Mouse (Mus musculus): ENCODE measurements around the gene Psmc3. TPM values are rescaled to one million over a fixed set of nuclear protein-coding genes. Genes with fewer than 3 reads are reported as not detected.

The Psmc3 gene
- polyA plus RNA-seq, 1 experiment from 2014 or later, result 324 TPM

DNA sequence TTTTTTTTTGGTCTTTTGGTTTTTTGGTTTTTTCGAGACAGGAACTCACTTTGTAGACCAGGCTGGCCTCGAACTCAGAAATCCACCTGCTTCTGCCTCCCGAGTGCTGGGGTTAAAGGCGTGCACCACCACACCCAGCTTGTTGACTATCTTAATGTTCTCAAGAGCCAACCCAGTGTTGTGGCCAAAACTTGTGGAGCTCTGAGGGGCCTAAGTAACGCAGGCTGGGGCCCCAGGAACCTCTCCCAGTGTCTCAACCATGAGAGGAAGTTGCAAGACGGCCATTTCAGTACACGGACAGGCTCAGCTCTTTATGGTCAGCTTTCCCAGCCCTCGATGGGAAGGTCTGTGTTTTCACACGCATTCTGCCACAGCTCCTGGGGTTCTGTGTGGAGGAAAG lies 35.2 kb downstream of the Psmc3 start:
- no peak for DNase-seq (ENCODE audit: low spot score)
- H3K36me3 ChIP-seq (ENCODE audit: control insufficient read depth, insufficient read depth, low read length), result no peaks in the 10 kb centered on the region
- no peak overlapping the region for H3K4me2 ChIP-seq
- H3K4me3 ChIP-seq (ENCODE audit: low read depth, low read length), result no peak overlapping the region
- peak overlapping the region; percentile 37; the same call in 1 of the 2 replicates for H3K27ac ChIP-seq (ENCODE audit: low read depth, low read length)
- H3K9me3 ChIP-seq (ENCODE audit: control insufficient read depth, low read length), result no peaks in the 10 kb centered on the region
- 0 out of 2 replicates have a peak, but pooled peaks have one; percentile 62 for ATAC-seq (replicated peaks; ENCODE audit: low FRiP score)
- no peaks in the 10 kb centered on the region for H3K27me3 ChIP-seq (replicated peaks; ENCODE audit: control insufficient read depth, insufficient read depth, low read length)
- H3K4me1 ChIP-seq (replicated peaks; ENCODE audit: control insufficient read depth, insufficient read depth, low read length), result peaks cover 7% of the 10 kb centered on the region; the same call in 1 of the 2 replicates
- H3K9ac ChIP-seq (ENCODE audit: low read depth, low read length), result no peak overlapping the region
- 54% methylated on average over 9 of the region's 9 CpGs for WGBS

DNA sequence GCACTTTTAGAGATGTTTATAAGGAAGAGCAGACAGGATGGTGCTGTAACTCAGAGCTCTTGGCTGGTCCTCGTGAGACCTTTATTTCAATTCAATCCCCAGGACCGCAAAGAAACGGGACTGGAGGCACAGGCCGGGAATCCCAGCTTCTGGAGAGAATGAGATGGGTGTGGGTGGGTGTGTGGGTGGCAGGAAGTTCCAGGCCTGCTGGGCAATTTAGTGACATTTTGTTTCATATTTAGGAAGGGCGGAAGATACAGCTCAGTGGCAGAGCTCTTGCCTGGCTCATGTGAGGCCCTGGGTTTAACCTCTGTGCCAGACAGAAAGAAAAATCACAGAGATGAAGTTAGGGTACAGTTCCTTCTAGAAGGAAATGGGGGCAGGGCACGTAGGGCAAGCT lies 36.4 kb downstream of the Psmc3 start:
- Histone ChIP-seq H3K4me2 (no peak overlapping the region), H3K4me1 (replicated peaks; ENCODE audit: control insufficient read depth, insufficient read depth, low read length) (peaks cover 7% of the 10 kb centered on the region; the same call in 1 of the 2 replicates), H3K27ac (ENCODE audit: low read depth, low read length) (no peak overlapping the region), H3K9me3 (ENCODE audit: control insufficient read depth, low read length) (no peaks in the 10 kb centered on the region), H3K27me3 (replicated peaks; ENCODE audit: control insufficient read depth, insufficient read depth, low read length) (no peaks in the 10 kb centered on the region), H3K9ac (ENCODE audit: low read depth, low read length) (no peak overlapping the region), H3K4me3 (ENCODE audit: low read depth, low read length) (no peak overlapping the region), H3K36me3 (ENCODE audit: control insufficient read depth, insufficient read depth, low read length) (no peaks in the 10 kb centered on the region)
- DNase-seq (ENCODE audit: low spot score) (no peak), ATAC-seq (replicated peaks; ENCODE audit: low FRiP score) (no peak)
- 75% methylated on average over 6 of the region's 6 CpGs for whole genome bisulfite sequencing

DNA sequence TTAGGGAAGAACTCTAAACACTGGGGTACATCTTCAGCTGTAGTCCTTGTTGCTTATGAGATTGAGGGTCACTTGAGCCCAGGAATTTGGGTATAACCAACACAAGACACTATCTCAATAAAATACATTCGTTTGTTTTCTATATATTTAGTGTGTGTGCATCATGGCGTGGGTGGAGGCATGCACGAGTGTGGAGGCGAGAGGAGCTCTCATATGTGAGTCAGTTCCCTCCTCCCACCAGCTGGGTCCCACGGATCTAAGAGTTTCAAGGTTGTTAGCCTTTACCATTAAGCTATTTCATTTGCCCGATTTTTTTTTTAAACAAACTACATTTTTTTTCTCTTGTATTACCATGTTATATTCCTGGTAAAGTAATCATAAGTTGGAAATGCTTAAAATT lies 37.0 kb downstream of the Psmc3 start:
- H3K4me3 ChIP-seq (ENCODE audit: low read depth, low read length), result no peak overlapping the region
- H3K9ac ChIP-seq (ENCODE audit: low read depth, low read length), result no peak overlapping the region
- H3K4me2 ChIP-seq, result no peak overlapping the region
- WGBS, result 77% methylated on average over 6 of the region's 6 CpGs
- no peaks in the 10 kb centered on the region for H3K36me3 ChIP-seq (ENCODE audit: control insufficient read depth, insufficient read depth, low read length)
- DNase-seq (ENCODE audit: low spot score) (no peak), ATAC-seq (replicated peaks; ENCODE audit: low FRiP score) (no peak)
- no peak overlapping the region for H3K27ac ChIP-seq (ENCODE audit: low read depth, low read length)
- H3K4me1 ChIP-seq (replicated peaks; ENCODE audit: control insufficient read depth, insufficient read depth, low read length), result peaks cover 7% of the 10 kb centered on the region; the same call in 1 of the 2 replicates
- no peaks in the 10 kb centered on the region for H3K9me3 ChIP-seq (ENCODE audit: control insufficient read depth, low read length)
- no peaks in the 10 kb centered on the region for H3K27me3 ChIP-seq (replicated peaks; ENCODE audit: control insufficient read depth, insufficient read depth, low read length)

DNA sequence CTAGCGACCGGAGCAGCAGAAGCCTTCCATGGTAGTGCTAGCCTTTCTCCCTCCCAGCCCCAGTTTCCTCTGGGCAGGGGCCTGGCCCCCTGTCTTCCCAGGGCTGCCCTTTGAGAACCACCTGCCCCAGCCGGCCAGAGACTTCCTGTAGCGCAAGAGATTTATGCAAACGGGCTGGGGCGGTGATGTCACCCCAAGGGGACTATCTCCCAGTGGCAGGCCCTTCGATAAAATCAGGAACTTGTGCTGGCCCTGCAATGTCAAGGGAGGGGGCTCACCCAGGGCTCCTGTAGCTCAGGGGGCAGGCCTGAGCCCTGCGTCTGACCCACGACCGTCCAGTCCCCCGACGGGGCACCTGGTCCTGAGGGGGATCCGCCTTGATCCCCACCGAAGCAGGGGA lies 42.7 kb downstream of the Psmc3 start:
- H3K4me1 ChIP-seq (replicated peaks; ENCODE audit: control insufficient read depth, insufficient read depth, low read length), result peaks cover 16% of the 10 kb centered on the region
- H3K4me2 ChIP-seq, result peak overlapping the region; percentile 52
- H3K27me3 ChIP-seq (replicated peaks; ENCODE audit: control insufficient read depth, insufficient read depth, low read length), result no peaks in the 10 kb centered on the region
- ATAC-seq (replicated peaks; ENCODE audit: low FRiP score), result peak; percentile 74
- H3K27ac ChIP-seq (ENCODE audit: low read depth, low read length), result no peak overlapping the region
- H3K4me3 ChIP-seq (ENCODE audit: low read depth, low read length), result peak overlapping the region; percentile 37
- H3K9me3 ChIP-seq (ENCODE audit: control insufficient read depth, low read length), result no peaks in the 10 kb centered on the region
- DNase-seq (ENCODE audit: low spot score), result peak; percentile 68
- peak overlapping the region; percentile 53 for H3K9ac ChIP-seq (ENCODE audit: low read depth, low read length)
- H3K36me3 ChIP-seq (ENCODE audit: control insufficient read depth, insufficient read depth, low read length), result no peaks in the 10 kb centered on the region
- 29% methylated on average over 14 of the region's 14 CpGs for WGBS

DNA sequence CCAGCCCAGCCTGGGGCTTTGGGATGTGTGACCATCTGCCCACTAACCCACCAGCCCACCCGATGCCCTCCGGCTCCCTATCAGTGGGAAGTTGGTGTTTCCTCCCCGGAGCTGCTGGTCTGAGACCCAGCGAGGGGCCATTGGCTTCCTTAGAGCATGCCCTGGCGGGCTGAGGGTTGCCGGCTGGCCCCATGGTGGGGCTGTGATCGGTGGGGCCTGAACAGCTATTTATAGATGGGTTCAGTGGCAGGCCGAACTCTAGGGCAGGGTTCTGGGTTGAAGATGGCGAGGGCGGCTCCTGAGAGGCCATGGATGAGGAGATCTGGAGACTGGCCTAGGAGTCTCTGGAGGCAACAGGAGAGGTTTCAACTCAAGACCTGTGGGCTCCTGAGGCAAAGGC lies 43.2 kb downstream of the Psmc3 start:
- WGBS, result 52% methylated on average over 10 of the region's 10 CpGs
- no peaks in the 10 kb centered on the region for H3K27me3 ChIP-seq (replicated peaks; ENCODE audit: control insufficient read depth, insufficient read depth, low read length)
- ATAC-seq (replicated peaks; ENCODE audit: low FRiP score) (peak; percentile 25; the same call in 1 of the 2 replicates), DNase-seq (ENCODE audit: low spot score) (no peak)
- H3K4me2 ChIP-seq, result peak overlapping the region; percentile 52
- no peaks in the 10 kb centered on the region for H3K9me3 ChIP-seq (ENCODE audit: control insufficient read depth, low read length)
- peak overlapping the region; percentile 23; the same call in 1 of the 2 replicates for H3K27ac ChIP-seq (ENCODE audit: low read depth, low read length)
- H3K4me1 ChIP-seq (replicated peaks; ENCODE audit: control insufficient read depth, insufficient read depth, low read length), result peaks cover 16% of the 10 kb centered on the region
- no peaks in the 10 kb centered on the region for H3K36me3 ChIP-seq (ENCODE audit: control insufficient read depth, insufficient read depth, low read length)
- peak overlapping the region; percentile 53 for H3K9ac ChIP-seq (ENCODE audit: low read depth, low read length)
- peak overlapping the region; percentile 37 for H3K4me3 ChIP-seq (ENCODE audit: low read depth, low read length)

DNA sequence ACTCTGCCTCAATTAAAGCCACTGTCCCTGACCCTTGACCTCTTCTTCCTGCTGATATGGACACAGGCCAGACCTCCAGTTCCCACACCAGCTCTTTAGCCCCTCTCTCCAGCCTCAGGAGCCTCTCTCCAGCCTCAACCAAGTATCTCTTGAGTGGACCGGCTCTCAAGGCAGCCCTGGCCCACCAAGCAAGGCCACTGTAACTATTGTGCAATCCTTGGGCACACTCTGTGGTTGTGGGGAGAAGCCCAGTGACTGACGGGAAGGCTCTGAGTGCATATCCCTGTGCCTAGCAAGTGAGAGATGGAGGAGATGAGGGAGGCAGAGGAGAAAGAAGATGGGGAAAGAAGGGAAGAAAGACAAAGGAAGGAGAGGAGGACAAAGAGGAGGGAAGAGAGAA lies 44.3 kb downstream of the Psmc3 start:
- Histone ChIP-seq H3K36me3 (ENCODE audit: control insufficient read depth, insufficient read depth, low read length) (no peaks in the 10 kb centered on the region), H3K27me3 (replicated peaks; ENCODE audit: control insufficient read depth, insufficient read depth, low read length) (no peaks in the 10 kb centered on the region), H3K9me3 (ENCODE audit: control insufficient read depth, low read length) (no peaks in the 10 kb centered on the region), H3K4me3 (ENCODE audit: low read depth, low read length) (peak overlapping the region; percentile 37; the same call in 1 of the 2 replicates), H3K9ac (ENCODE audit: low read depth, low read length) (no peak overlapping the region), H3K4me1 (replicated peaks; ENCODE audit: control insufficient read depth, insufficient read depth, low read length) (peaks cover 16% of the 10 kb centered on the region), H3K27ac (ENCODE audit: low read depth, low read length) (no peak overlapping the region), H3K4me2 (peak overlapping the region; percentile 36; the same call in 1 of the 2 replicates)
- 49% methylated on average over 2 of the region's 2 CpGs for WGBS
- DNase-seq (ENCODE audit: low spot score), result no peak
- no peak for ATAC-seq (replicated peaks; ENCODE audit: low FRiP score)

DNA sequence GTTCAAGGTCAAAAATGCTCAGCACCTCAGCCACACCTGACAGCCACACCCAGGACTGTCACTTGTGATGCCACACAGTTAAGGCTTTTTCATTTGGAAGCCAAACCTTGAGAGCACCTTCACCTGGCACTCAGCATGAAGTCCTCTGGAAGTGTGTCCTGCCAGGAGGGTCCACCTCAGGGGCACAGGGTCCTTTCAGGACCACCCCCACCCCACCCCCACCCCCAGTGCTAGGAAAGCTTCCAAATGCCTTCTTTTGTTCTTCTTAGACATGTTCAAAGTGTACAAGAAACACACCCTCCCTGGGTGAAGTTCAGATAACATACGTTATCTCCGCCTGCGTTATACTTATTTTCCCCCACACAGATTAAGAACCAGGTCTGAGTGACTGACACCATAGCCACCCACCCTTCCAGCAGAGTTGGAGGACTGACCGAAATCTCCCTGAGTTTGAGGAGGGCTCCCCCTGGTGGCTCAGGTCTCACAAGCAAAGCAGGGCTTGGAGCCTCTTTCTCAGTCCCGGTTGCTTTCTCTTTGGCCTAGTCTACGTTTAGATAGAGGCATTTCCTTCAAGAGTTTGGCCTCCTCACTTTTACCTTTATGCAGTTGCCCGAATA lies 47.4 kb downstream of the Psmc3 start:
- Histone ChIP-seq H3K27me3 (replicated peaks; ENCODE audit: control insufficient read depth, insufficient read depth, low read length) (no peaks in the 10 kb centered on the region), H3K9me3 (ENCODE audit: control insufficient read depth, low read length) (no peaks in the 10 kb centered on the region), H3K4me2 (peak overlapping the region; percentile 29), H3K27ac (ENCODE audit: low read depth, low read length) (no peak overlapping the region), H3K4me3 (ENCODE audit: low read depth, low read length) (no peak overlapping the region), H3K36me3 (ENCODE audit: control insufficient read depth, insufficient read depth, low read length) (no peaks in the 10 kb centered on the region), H3K4me1 (replicated peaks; ENCODE audit: control insufficient read depth, insufficient read depth, low read length) (peaks cover 18% of the 10 kb centered on the region), H3K9ac (ENCODE audit: low read depth, low read length) (0 out of 2 replicates have a peak overlapping the region, but pooled peaks have one; percentile 20)
- DNase-seq (ENCODE audit: low spot score) (peak; percentile 80), ATAC-seq (replicated peaks; ENCODE audit: low FRiP score) (peak; percentile 81)
- WGBS, result 9% methylated on average over 7 of the region's 7 CpGs

DNA sequence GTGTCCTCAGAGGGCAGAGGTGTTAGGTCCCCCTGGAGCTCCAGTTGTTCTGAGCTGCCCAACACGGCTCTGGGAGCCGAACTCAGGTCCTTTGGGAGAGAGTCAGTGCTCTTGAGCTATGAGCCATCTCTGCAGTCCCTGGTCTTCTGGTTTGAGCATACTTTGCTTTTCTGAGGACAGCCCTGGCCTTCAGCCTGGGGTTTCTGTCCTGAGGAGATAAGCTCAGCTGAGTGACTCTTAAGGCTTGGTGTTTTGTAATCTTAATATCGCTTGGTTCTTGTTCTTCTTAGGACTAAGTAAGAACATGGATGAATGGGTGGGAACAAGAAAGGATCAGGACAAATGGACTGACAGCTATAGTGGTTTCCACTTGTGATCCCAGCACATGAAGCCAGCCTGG lies 54.3 kb downstream of the Psmc3 start:
- Histone ChIP-seq H3K4me3 (ENCODE audit: low read depth, low read length) (no peak overlapping the region), H3K4me2 (no peak overlapping the region), H3K27ac (ENCODE audit: low read depth, low read length) (no peak overlapping the region), H3K36me3 (ENCODE audit: control insufficient read depth, insufficient read depth, low read length) (no peaks in the 10 kb centered on the region), H3K27me3 (replicated peaks; ENCODE audit: control insufficient read depth, insufficient read depth, low read length) (no peaks in the 10 kb centered on the region), H3K9ac (ENCODE audit: low read depth, low read length) (no peak overlapping the region), H3K9me3 (ENCODE audit: control insufficient read depth, low read length) (no peaks in the 10 kb centered on the region), H3K4me1 (replicated peaks; ENCODE audit: control insufficient read depth, insufficient read depth, low read length) (peaks cover 23% of the 10 kb centered on the region)
- ATAC-seq (replicated peaks; ENCODE audit: low FRiP score) (peak; percentile 66), DNase-seq (ENCODE audit: low spot score) (no peak)
- WGBS, result 78% methylated on average over 3 of the region's 3 CpGs

DNA sequence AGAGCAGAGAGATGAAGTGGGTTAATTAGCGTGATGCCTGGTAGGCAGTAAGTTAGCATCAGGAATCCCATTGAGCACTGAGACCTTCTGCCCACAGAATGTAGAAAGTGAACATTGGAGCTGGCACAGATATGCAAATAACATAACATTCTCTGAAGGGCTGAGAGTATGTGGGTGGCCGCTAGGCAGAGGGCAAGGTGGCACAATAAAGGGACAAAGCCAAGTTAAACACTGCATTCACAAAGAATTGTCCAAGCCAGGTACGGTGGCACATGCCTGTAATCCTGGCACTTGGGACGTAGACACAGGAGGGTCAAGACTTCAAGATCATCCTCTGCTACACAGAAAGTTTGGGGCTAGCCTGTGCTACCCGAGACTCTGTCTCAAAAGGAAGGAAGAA lies 55.4 kb downstream of the Psmc3 start:
- ATAC-seq (replicated peaks; ENCODE audit: low FRiP score) (no peak), DNase-seq (ENCODE audit: low spot score) (no peak)
- H3K4me3 ChIP-seq (ENCODE audit: low read depth, low read length), result no peak overlapping the region
- H3K4me1 ChIP-seq (replicated peaks; ENCODE audit: control insufficient read depth, insufficient read depth, low read length), result peaks cover 33% of the 10 kb centered on the region
- H3K36me3 ChIP-seq (ENCODE audit: control insufficient read depth, insufficient read depth, low read length), result no peaks in the 10 kb centered on the region
- H3K9ac ChIP-seq (ENCODE audit: low read depth, low read length), result no peak overlapping the region
- 83% methylated on average over 5 of the region's 5 CpGs for WGBS
- no peak overlapping the region for H3K27ac ChIP-seq (ENCODE audit: low read depth, low read length)
- H3K4me2 ChIP-seq, result no peak overlapping the region
- no peaks in the 10 kb centered on the region for H3K9me3 ChIP-seq (ENCODE audit: control insufficient read depth, low read length)
- H3K27me3 ChIP-seq (replicated peaks; ENCODE audit: control insufficient read depth, insufficient read depth, low read length), result no peaks in the 10 kb centered on the region

Data from liver, embryonic 11.5 days (tissue).